Mouse (Mus musculus): ENCODE measurements around the gene Ggt1. TPM values are rescaled to one million over a fixed set of nuclear protein-coding genes. Genes with fewer than 3 reads are reported as not detected.
"Not testable (repeated sequence)": the region's sequence is repeated elsewhere in the genome, so short reads cannot be mapped to it uniquely, and the experiment has no call there.

Ggt1 gene
- polyA plus RNA-seq, 1 experiment, result 2.3 TPM

DNA sequence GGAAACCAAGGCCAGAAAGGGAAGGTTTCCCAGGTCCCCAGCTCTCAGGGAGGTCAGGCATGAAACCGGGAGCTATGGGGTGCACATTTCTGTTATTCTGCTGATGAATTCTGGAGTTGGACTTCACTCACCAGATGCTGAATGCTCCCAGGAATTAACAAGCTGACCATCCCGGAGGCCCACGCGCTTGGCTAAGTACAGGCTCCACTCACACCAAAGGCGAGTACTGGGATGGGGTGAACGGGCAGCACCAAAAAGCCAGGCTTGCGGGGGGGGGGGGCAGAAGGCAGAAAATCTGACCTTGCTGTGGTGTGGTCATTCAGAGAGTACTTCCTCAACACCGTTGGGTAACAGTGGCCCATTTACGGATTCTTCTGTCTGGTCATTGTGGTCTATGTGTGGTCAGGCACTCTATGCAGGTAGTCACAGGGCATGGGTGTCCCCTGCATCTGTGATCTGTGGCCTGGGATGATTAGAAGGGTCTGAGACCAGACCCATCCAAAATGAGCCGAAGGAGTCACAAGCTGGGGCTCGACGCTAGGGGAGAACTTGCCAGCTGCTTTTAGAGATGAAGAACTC, 3.4 kb downstream of the Ggt1 start:
- DNase-seq (ENCODE audit: low read depth), result no peak
- no peak for TF ChIP-seq CTCF (IDR thresholded peaks at IDR 0.05; ENCODE audit: borderline replicate concordance, extremely low read depth, insufficient read depth, insufficient read length)
- no peak for TF ChIP-seq POLR2A (IDR thresholded peaks at IDR 0.05; ENCODE audit: borderline replicate concordance, extremely low read depth, insufficient read depth, insufficient read length, poor library complexity, severe bottlenecking)

DNA sequence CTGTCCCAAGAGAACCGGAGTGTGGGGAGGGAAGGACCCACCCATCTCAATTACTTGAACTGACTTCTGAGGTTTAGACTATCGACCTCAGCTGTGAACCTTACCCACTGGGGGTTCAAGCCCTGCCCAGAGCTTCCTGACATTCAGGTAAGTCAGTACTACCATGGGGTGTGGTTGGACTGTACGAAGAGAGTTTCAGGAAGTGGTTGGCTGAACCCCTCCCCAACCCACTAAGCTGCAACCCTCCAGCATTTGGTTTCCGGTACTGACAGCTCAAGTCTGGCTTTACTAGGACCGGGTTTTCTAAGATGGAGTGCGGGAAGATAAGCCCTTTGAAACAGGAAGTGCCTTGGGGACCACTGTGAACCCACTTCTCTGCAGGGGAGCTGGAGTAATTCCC, 4.0 kb downstream of the Ggt1 start:
- DNase-seq (ENCODE audit: low read depth), result no peak
- TF ChIP-seq CTCF (IDR thresholded peaks at IDR 0.05; ENCODE audit: borderline replicate concordance, extremely low read depth, insufficient read depth, insufficient read length), result no peak
- TF ChIP-seq POLR2A (IDR thresholded peaks at IDR 0.05; ENCODE audit: borderline replicate concordance, extremely low read depth, insufficient read depth, insufficient read length, poor library complexity, severe bottlenecking), result no peak

DNA sequence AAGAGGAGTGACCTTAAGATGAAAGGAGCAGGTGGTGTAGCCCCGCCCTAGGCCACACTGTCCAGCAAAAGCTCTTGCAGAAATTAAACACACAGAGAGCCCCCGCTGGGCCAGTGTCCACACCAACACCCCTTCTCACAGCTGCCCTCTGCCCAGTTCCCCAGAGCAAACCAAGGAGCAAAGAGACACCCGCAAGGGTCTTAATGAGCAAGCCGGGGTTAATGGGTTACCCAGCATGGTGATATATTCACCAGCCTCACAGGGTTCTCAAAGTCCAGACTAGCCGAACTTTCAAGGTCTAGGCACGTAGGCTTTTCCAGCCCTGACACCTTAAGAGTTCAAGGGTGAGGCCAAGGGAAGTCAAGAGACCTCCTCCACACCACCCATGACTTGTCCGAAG, 4.5 kb downstream of the Ggt1 start:
- no peak for TF ChIP-seq CTCF (IDR thresholded peaks at IDR 0.05; ENCODE audit: borderline replicate concordance, extremely low read depth, insufficient read depth, insufficient read length)
- no peak for TF ChIP-seq POLR2A (IDR thresholded peaks at IDR 0.05; ENCODE audit: borderline replicate concordance, extremely low read depth, insufficient read depth, insufficient read length, poor library complexity, severe bottlenecking)

DNA sequence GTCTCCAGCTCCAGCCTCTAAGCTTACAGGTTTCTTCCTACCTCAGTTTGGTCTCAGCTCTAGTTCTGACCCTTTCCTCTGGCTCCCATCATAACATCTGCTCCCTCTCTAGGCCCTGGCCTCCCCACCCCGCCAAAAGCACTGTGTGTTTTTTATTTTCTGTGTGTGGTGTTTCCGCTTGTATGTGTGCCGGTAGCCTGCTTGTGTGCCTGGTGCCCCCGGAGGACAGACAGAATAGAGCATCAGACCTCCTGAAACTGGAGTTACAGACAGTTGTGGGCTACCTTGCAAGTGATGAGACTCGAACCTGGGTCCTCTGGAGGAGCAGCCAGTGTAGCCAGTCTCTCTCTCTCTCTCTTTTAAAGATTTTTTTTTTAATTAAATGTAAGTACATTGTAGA, 4.9 kb downstream of the Ggt1 start:
- no peak for DNase-seq (ENCODE audit: low read depth)

More for the DNA sequence above, 4.5 kb downstream of the Ggt1 start:
- DNase-seq (ENCODE audit: low read depth), result no peak

DNA sequence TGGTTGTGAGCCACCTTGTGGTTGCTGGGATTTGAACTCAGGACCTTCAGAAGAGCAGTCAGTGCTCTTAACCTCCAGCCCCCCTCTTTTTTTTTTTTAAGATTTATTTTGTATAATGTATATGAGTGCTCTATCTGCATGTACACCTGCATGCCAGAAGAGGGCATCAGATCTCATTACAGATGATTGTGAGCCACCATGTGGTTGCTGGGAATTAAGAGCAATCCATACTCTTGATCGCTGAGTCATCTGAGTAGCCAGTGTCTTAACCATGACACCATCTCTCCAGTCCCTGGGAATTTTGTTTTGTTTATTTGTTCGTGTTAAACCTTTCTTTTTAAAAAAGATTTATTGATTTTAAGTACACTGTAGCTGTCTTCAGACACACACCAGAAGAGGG, 5.4 kb downstream of the Ggt1 start:
- not testable (repeated sequence) for DNase-seq (ENCODE audit: low read depth)

More for the DNA sequence above, 4.9 kb downstream of the Ggt1 start:
- TF ChIP-seq POLR2A (IDR thresholded peaks at IDR 0.05; ENCODE audit: borderline replicate concordance, extremely low read depth, insufficient read depth, insufficient read length, poor library complexity, severe bottlenecking) (no peak), CTCF (IDR thresholded peaks at IDR 0.05; ENCODE audit: borderline replicate concordance, extremely low read depth, insufficient read depth, insufficient read length) (peak; percentile 10; the same call in 1 of the 2 replicates)

DNA sequence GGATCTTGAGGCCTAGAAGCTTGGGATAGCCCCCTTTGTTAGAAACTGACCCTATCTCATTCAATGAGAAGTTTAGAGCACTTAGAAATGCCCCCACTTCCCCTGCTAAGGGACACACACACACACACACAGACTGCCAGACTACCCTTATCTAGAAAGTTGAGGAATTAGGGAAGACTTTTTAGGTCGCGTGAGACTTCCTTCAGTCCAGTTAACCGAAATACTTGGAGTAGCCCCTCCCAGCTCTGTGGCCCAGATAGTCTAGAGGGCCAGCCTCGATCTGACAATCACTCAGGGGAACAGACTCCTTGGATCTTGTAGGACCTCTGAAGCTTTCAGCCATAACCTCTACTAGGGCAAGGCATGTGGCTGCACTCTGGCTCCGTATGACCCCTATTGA, 6.6 kb downstream of the Ggt1 start:
- TF ChIP-seq CTCF (IDR thresholded peaks at IDR 0.05; ENCODE audit: borderline replicate concordance, extremely low read depth, insufficient read depth, insufficient read length), result no peak
- DNase-seq (ENCODE audit: low read depth), result no peak

DNA sequence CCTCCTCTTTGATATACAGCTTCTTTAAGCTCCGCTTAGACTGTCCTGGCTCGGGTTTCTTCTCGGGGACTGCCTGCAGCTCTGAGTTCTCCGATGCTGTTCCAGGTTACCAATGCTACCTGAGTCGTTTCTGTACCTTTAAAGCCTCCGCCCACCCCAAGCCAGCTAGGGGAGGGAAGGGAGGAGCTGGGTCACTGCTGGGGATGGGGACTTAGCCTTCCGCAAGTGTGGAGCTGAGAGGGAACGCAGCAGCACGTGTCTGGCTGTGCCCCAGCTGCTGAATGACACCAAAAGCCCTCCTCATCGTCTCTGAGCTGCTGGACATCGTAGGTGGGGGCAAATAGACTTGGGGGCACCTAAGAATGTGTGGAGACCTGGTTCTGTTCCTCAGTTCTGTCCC, 7.0 kb downstream of the Ggt1 start:
- TF ChIP-seq POLR2A (IDR thresholded peaks at IDR 0.05; ENCODE audit: borderline replicate concordance, extremely low read depth, insufficient read depth, insufficient read length, poor library complexity, severe bottlenecking) (no peak), CTCF (IDR thresholded peaks at IDR 0.05; ENCODE audit: borderline replicate concordance, extremely low read depth, insufficient read depth, insufficient read length) (no peak)
- DNase-seq (ENCODE audit: low read depth), result no peak

DNA sequence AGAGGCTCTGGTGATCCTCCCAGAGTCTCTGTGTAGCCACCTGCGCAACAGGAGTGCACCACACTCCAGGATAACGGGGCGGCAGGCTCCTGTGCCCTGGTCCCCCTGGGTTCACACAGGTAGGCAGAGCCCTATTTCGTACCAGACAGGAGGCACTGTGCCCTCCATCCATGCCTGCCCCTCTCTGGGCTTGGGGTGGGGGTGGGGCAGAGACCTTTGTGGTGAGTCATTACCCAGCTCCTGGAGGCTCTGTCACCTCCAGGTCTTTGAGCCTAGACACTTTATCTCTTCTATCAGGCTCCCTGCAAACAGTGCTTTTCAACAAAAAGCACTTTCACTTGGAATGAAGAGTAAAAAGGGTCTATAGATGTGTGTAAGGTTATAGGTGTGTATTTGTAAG, 7.4 kb downstream of the Ggt1 start:
- no peak for DNase-seq (ENCODE audit: low read depth)
- no peak for TF ChIP-seq POLR2A (IDR thresholded peaks at IDR 0.05; ENCODE audit: borderline replicate concordance, extremely low read depth, insufficient read depth, insufficient read length, poor library complexity, severe bottlenecking)
- TF ChIP-seq CTCF (IDR thresholded peaks at IDR 0.05; ENCODE audit: borderline replicate concordance, extremely low read depth, insufficient read depth, insufficient read length), result no peak

DNA sequence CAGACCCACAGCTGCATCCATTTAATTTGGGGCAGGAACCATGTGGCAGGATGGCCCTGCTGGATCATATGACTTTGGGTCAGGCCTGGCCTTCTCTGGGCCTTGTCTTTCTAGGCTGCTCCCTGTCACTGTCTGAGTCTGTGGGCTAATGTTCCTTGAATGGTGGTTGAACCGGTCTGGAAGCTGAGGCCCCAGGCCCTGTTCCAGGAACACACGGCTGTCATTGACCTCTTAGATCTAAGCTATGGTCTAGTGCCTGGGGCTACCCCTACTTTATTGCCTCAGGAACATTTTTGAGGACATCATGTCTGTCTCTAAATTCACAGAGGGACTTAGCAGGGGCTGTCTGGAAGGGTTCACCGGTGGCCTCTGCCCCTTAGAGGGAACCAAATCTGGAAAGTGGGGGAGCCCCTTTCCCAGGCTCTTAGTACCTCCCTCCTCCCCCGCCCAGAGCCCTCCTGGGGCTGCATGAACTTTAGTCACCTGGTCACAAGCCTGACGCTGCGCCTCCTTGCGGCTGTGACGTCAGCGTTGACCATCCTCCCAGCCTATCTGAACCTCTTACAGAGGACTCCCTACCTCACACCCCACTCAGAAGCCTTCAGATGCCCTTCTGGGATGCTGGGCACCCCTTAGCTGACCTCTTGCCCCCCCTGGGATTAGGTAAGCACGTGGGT, 9.7 kb downstream of the Ggt1 start:
- DNase-seq (ENCODE audit: low read depth), result no peak
- TF ChIP-seq CTCF (IDR thresholded peaks at IDR 0.05; ENCODE audit: borderline replicate concordance, extremely low read depth, insufficient read depth, insufficient read length) (no peak), POLR2A (IDR thresholded peaks at IDR 0.05; ENCODE audit: borderline replicate concordance, extremely low read depth, insufficient read depth, insufficient read length, poor library complexity, severe bottlenecking) (no peak)

DNA sequence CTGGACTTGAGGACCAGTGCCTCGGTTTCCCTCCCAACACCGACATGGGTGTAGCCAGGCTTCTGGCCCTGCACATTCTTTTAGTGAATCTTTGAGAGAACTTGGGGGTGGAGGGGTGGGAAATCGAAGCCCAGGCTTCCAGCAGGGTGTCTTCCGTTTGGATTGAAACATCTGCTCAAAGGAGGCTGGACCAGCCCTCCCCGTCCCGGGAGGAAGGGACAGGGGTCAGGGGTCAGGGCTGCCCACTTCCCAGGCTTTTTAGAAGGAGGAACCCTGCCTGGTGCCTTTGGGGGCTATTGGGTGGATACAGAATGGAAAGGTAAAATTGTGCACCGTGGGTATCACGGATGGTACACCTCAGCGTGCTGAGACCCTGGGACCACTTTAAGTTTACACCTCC, 10.5 kb downstream of the Ggt1 start:
- no peak for TF ChIP-seq CTCF (IDR thresholded peaks at IDR 0.05; ENCODE audit: borderline replicate concordance, extremely low read depth, insufficient read depth, insufficient read length)
- no peak for TF ChIP-seq POLR2A (IDR thresholded peaks at IDR 0.05; ENCODE audit: borderline replicate concordance, extremely low read depth, insufficient read depth, insufficient read length, poor library complexity, severe bottlenecking)
- no peak for DNase-seq (ENCODE audit: low read depth)

DNA sequence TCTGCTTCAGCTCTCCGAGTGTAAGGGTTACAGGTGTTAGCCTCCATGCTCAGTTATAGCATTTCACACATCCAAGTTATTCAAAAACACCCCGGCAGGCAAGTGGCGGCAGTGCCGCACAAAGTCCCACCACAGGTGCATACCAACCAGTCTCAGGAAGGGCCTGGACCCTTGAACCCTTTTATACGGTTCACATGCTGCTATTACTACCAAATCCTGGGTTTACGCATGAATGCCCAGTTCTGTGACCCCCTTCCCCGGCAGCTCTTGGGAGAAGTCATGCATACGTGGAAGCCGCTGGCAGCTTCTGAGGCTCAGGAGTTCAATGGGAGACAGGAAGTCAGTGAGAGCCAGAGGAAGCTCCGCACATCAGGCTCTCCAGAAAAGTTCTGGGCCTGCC, 11.8 kb downstream of the Ggt1 start:
- DNase-seq (ENCODE audit: low read depth), result no peak
- TF ChIP-seq POLR2A (IDR thresholded peaks at IDR 0.05; ENCODE audit: borderline replicate concordance, extremely low read depth, insufficient read depth, insufficient read length, poor library complexity, severe bottlenecking), result no peak
- TF ChIP-seq CTCF (IDR thresholded peaks at IDR 0.05; ENCODE audit: borderline replicate concordance, extremely low read depth, insufficient read depth, insufficient read length), result no peak

DNA sequence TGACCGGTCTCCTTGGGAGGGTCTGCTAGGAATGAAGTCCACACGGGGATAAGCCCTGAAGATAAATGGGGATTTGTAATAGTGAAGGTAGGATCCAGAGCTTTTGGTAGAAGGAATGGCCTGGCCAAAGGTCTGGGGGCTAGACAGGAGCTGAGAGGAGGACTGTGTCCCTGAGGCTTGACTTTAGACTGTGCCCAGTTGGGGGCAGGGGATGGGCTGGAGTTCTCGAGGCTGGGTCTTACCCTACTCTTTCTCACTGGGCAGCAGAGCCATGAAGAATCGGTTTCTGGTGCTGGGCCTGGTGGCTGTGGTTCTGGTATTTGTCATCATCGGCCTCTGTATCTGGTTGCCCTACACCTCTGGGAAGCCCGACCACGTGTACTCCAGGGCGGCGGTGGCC, 12.6 kb downstream of the Ggt1 start:
- TF ChIP-seq POLR2A (IDR thresholded peaks at IDR 0.05; ENCODE audit: borderline replicate concordance, extremely low read depth, insufficient read depth, insufficient read length, poor library complexity, severe bottlenecking) (no peak), CTCF (IDR thresholded peaks at IDR 0.05; ENCODE audit: borderline replicate concordance, extremely low read depth, insufficient read depth, insufficient read length) (no peak)
- no peak for DNase-seq (ENCODE audit: low read depth)

Measured in brain, embryonic 14.5 days (tissue).